Comparison of ENCODE assay signal across 21 mouse cellular contexts in genomic region chr9:7907351-7907985, GRCm38 (mm10). TPM values are rescaled to one million over a fixed set of nuclear protein-coding genes. Genes with fewer than 3 reads are reported as not detected.
DNase-seq lines count a peak whose midpoint lies in the region; ATAC-seq and TF ChIP-seq lines count a peak whose summit lies in the region.
"Had no signal": no experiment of that assay in that cellular context is flagged by ENCODE, and none has a peak within 500 bp of the region (broad histone marks: within the 10 kb centered on the region; RNA-seq: fewer than 3 reads in every experiment).

No protein-coding gene starts in this region.

- ATAC-seq in heart, embryonic 11.5 days (replicated peaks; ENCODE audit: insufficient number of reproducible peaks, low FRiP score, low TSS enrichment) = no peak
- ATAC-seq in Patski = no peak
- ATAC-seq in liver, postnatal 0 days = no peak
- ATAC-seq: forebrain, embryonic 14.5 days; hindbrain, postnatal 0 days had no signal

- H3K36me3 ChIP-seq in heart, adult 2 months (ENCODE audit: control insufficient read depth, insufficient read depth, low read length) = no peaks in the 10 kb centered on the region
- H3K36me3 ChIP-seq in heart, embryonic 11.5 days (ENCODE audit: control insufficient read depth, insufficient read depth, low read length) = no peaks in the 10 kb centered on the region
- H3K36me3 ChIP-seq in thymus, adult 2 months (ENCODE audit: control insufficient read depth, insufficient read depth, low read length) = no peaks in the 10 kb centered on the region
- H3K36me3 ChIP-seq in liver, postnatal 0 days (replicated peaks; ENCODE audit: insufficient read depth, low read length) = no peaks in the 10 kb centered on the region
- H3K36me3 ChIP-seq: embryonic facial prominence, embryonic 13.5 days; limb, embryonic 15.5 days; midbrain, embryonic 10.5 days had no signal

- no peak for TF ChIP-seq EP300 in heart, adult 2 months (IDR thresholded peaks at IDR 0.05; ENCODE audit: insufficient read depth, low read depth, low read length)
- TF ChIP-seq EP300 in liver, postnatal 0 days (IDR thresholded peaks at IDR 0.05; ENCODE audit: low read depth) = no peak

- H3K79me2 ChIP-seq in heart, adult 2 months (replicated peaks; ENCODE audit: control insufficient read depth, insufficient read depth, low read length) = no peaks in the 10 kb centered on the region

- intact Hi-C loops in heart, adult 2 months (cut with DNase I) = no loop called here

- no peak overlapping the region for H3K4me3 ChIP-seq in heart, adult 2 months
- H3K4me3 ChIP-seq in heart, embryonic 11.5 days (ENCODE audit: low read depth, low read length) = no peak overlapping the region
- no peak overlapping the region for H3K4me3 ChIP-seq in thymus, adult 2 months (ENCODE audit: control insufficient read depth, insufficient read depth, low read length)
- no peak overlapping the region for H3K4me3 ChIP-seq in liver, postnatal 0 days (ENCODE audit: low read depth, low read length)
- H3K4me3 ChIP-seq: embryonic facial prominence, embryonic 13.5 days; limb, embryonic 15.5 days; midbrain, embryonic 10.5 days had no signal

- H3K9ac ChIP-seq in heart, adult 2 months (ENCODE audit: low read depth, low read length) = no peak overlapping the region
- no peak overlapping the region for H3K9ac ChIP-seq in heart, embryonic 11.5 days (ENCODE audit: low read depth, low read length)
- no peak overlapping the region for H3K9ac ChIP-seq in liver, postnatal 0 days (replicated peaks)
- H3K9ac ChIP-seq: embryonic facial prominence, embryonic 13.5 days; limb, embryonic 15.5 days had no signal

- 95% methylated on average over 2 of the region's 2 CpGs for WGBS in heart, adult 2 months
- WGBS in heart, embryonic 11.5 days (ENCODE audit: insufficient replicate concordance) = 75% methylated on average over 2 of the region's 2 CpGs
- 79% methylated on average over 2 of the region's 2 CpGs for WGBS in thymus, adult 2 months
- 74% methylated on average over 2 of the region's 2 CpGs for WGBS in liver, postnatal 0 days (ENCODE audit: insufficient replicate concordance)

- in situ Hi-C loops in Patski (cut with MboI; ENCODE audit: low pct_unique_long_range_greater_than_20kb) = loop anchor here (10.0 kb wide), 1 partner anchor 297 kb away; no protein-coding TSS in a partner anchor

- H3K27me3 ChIP-seq in heart, adult 2 months (ENCODE audit: control insufficient read depth, insufficient read depth, low read length) = no peaks in the 10 kb centered on the region
- H3K27me3 ChIP-seq in heart, embryonic 11.5 days (ENCODE audit: control insufficient read depth, insufficient read depth, low read length) = no peaks in the 10 kb centered on the region
- no peaks in the 10 kb centered on the region for H3K27me3 ChIP-seq in thymus, adult 2 months (ENCODE audit: control insufficient read depth, insufficient read depth, low read length)
- H3K27me3 ChIP-seq in Patski = no peaks in the 10 kb centered on the region
- no peaks in the 10 kb centered on the region for H3K27me3 ChIP-seq in liver, postnatal 0 days (ENCODE audit: insufficient read depth, low read length)
- H3K27me3 ChIP-seq: embryonic facial prominence, embryonic 13.5 days; limb, embryonic 15.5 days had no signal

- H3K4me2 ChIP-seq in heart, embryonic 11.5 days = no peak overlapping the region
- no peak overlapping the region for H3K4me2 ChIP-seq in liver, postnatal 0 days (ENCODE audit: low read depth, low read length)
- H3K4me2 ChIP-seq: embryonic facial prominence, embryonic 13.5 days; limb, embryonic 15.5 days had no signal

- CTCF ChIA-PET in Patski (lab: Charles Lee) = interaction anchor here (1.3 kb wide), 1 partner anchor 10 kb away, joined by 5 read pairs; no protein-coding TSS in a partner anchor

- POLR2A ChIA-PET in Patski (lab: Charles Lee) = no interaction called here

- peak; percentile 16; the same call in 1 of the 2 replicates for TF ChIP-seq CTCF in heart, adult 2 months (IDR thresholded peaks at IDR 0.05)
- TF ChIP-seq CTCF in thymus, adult 2 months (IDR thresholded peaks at IDR 0.05; ENCODE audit: borderline replicate concordance, control insufficient read depth, extremely low read depth, insufficient read depth, low read length, poor library complexity) = no peak
- peak; percentile 33 for TF ChIP-seq CTCF in Patski (IDR thresholded peaks at IDR 0.05)
- TF ChIP-seq CTCF in liver, postnatal 0 days (IDR thresholded peaks at IDR 0.05; ENCODE audit: low read depth) = no peak

- peaks cover 3% of the 10 kb centered on the region; the same call in 1 of the 2 replicates for H3K9me3 ChIP-seq in heart, embryonic 11.5 days (replicated peaks; ENCODE audit: control insufficient read depth, low read length)
- no peaks in the 10 kb centered on the region for H3K9me3 ChIP-seq in liver, postnatal 0 days (ENCODE audit: low read length)
- H3K9me3 ChIP-seq: embryonic facial prominence, embryonic 13.5 days; limb, embryonic 15.5 days; midbrain, embryonic 10.5 days had no signal

- DNase-seq in heart, adult 2 months = no peak
- peak; percentile 11 for DNase-seq in thymus, postnatal 4 days
- DNase-seq in thymus, adult 2 months = no peak
- no peak for DNase-seq in Patski (ENCODE audit: low read depth, low spot score)
- DNase-seq in liver, postnatal 0 days = no peak
- no peak for DNase-seq in cerebellum, postnatal 25 days
- DNase-seq in urinary bladder, postnatal 4 days (ENCODE audit: low spot score in 2 of 2) = no peak
- DNase-seq: adrenal gland, postnatal 14 days; cerebellum, adult 9-11 months; heart, postnatal 36 days; kidney, adult 18-20 months; kidney, postnatal 10 days; lung, postnatal 4 days; right cerebral cortex, postnatal 25 days; thymus, postnatal 36 days had no signal

- H3K4me1 ChIP-seq in heart, adult 2 months (ENCODE audit: control insufficient read depth, insufficient read depth, low read length) = no peaks in the 10 kb centered on the region
- 0 out of 2 replicates have a peak, but pooled peaks cover under 1% of the 10 kb centered on the region for H3K4me1 ChIP-seq in heart, embryonic 11.5 days (ENCODE audit: control insufficient read depth, insufficient read depth, low read length)
- no peaks in the 10 kb centered on the region for H3K4me1 ChIP-seq in thymus, adult 2 months (replicated peaks; ENCODE audit: control insufficient read depth, insufficient read depth, low read length)
- no peaks in the 10 kb centered on the region for H3K4me1 ChIP-seq in liver, postnatal 0 days (ENCODE audit: insufficient read depth)

- TF ChIP-seq POLR2A in heart, adult 2 months (IDR thresholded peaks at IDR 0.05; ENCODE audit: insufficient read depth, low read depth, low read length) = no peak
- no peak for TF ChIP-seq POLR2A in thymus, adult 2 months (IDR thresholded peaks at IDR 0.05; ENCODE audit: control insufficient read depth, extremely low read depth, insufficient read depth, low read length, poor library complexity)

- no peak overlapping the region for H3K27ac ChIP-seq in heart, adult 2 months
- H3K27ac ChIP-seq in heart, embryonic 11.5 days (ENCODE audit: low read depth, low read length) = no peak overlapping the region
- H3K27ac ChIP-seq in thymus, adult 2 months (ENCODE audit: control insufficient read depth, insufficient read depth, low read length) = no peak overlapping the region
- no peak overlapping the region for H3K27ac ChIP-seq in liver, postnatal 0 days (ENCODE audit: low read depth)
- H3K27ac ChIP-seq: embryonic facial prominence, embryonic 13.5 days; hindbrain, postnatal 0 days; limb, embryonic 15.5 days; midbrain, embryonic 10.5 days had no signal

RNA-seq across cellular contexts. Expression of gene Birc3, which starts 34.5 kb away (rescaled TPM):
- total RNA-seq in heart, adult 2 months (2021) = 1 to 10 TPM; 8.7 to 9.7 TPM
- 9.0 and 10.4 TPM in 2 replicates for polyA plus RNA-seq in heart, adult 2 months (2012; rRNA removed)
- 4.2 and 4.4 TPM in 2 replicates for polyA plus RNA-seq in heart, embryonic 11.5 days (2014; fragmentation: Nextera tagmentation; extraction: Ambion mirVana)
- 30.7 and 33.5 TPM in 2 replicates for polyA plus RNA-seq in thymus, adult 2 months (2012; rRNA removed)
- polyA plus RNA-seq in Patski (2021) = 12.9 TPM
- 7.2 and 7.8 TPM in 2 replicates for polyA plus RNA-seq in liver, postnatal 0 days (2015; fragmentation: Nextera tagmentation; extraction: Ambion mirVana)

Comparison
In these comparisons a context has a peak if more than half of its experiments do, and no peak if none do; other contexts are left out.
1. CTCF ChIP-seq: peak in heart, adult 2 months (single experiment) and Patski (single experiment); none in thymus, adult 2 months (single experiment) and liver, postnatal 0 days (single experiment).